In the genomic region with DNA sequence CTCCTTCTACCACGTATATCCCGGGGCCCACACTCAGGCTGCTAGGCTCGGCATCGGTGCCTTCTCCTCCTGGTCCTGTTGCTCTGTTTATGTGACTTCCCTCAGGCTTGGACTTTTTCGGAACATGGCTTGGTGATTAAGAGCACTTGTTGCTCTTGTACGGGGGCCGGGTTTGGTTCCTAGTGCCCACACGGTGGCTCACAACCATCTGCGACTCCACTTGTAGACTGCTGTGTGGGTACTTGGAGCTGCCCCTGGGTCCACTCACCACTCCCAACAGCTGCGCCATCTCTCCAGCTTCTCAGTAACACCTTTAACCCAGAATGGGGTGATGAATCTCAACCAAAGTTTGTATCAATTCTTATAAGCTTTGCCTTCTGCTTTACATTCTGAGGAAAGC, we compare ENCODE assay signal across 14 mouse cellular contexts. TPM values are rescaled to one million over a fixed set of nuclear protein-coding genes. Genes with fewer than 3 reads are reported as not detected.
DNase-seq lines count a peak whose midpoint lies in the region; ATAC-seq and TF ChIP-seq lines count a peak whose summit lies in the region.
"Had no signal": no experiment of that assay in that cellular context is flagged by ENCODE, and none has a peak within 500 bp of the region (broad histone marks: within the 10 kb centered on the region; RNA-seq: fewer than 3 reads in every experiment).

No protein-coding gene starts in this region.

- H3K4me1 ChIP-seq in heart, embryonic 12.5 days (replicated peaks): peaks cover 86% of the 10 kb centered on the region
- H3K4me1 ChIP-seq in kidney, postnatal 0 days (replicated peaks; ENCODE audit: insufficient read depth, low read length): peaks cover 42% of the 10 kb centered on the region
- peaks cover 37% of the 10 kb centered on the region for H3K4me1 ChIP-seq in embryonic facial prominence, embryonic 15.5 days
- H3K4me1 ChIP-seq in limb, embryonic 14.5 days (ENCODE audit: control insufficient read depth, insufficient read depth, low read length): peaks cover 59% of the 10 kb centered on the region

- intact Hi-C loops in left cerebral cortex, adult 2 months (cut with DNase I): no loop called here

- ATAC-seq in heart, embryonic 12.5 days (ENCODE audit: insufficient number of reproducible peaks, low FRiP score): no peak
- ATAC-seq in kidney, postnatal 0 days (replicated peaks; ENCODE audit: low FRiP score, low read depth): no peak
- ATAC-seq in embryonic facial prominence, embryonic 15.5 days (ENCODE audit: insufficient number of reproducible peaks, low FRiP score, low TSS enrichment, low read depth): no peak
- no peak for ATAC-seq in limb, embryonic 14.5 days (ENCODE audit: low FRiP score, low read depth)

- H3K27me3 ChIP-seq in heart, embryonic 12.5 days (replicated peaks): no peaks in the 10 kb centered on the region
- no peaks in the 10 kb centered on the region for H3K27me3 ChIP-seq in kidney, postnatal 0 days (ENCODE audit: insufficient read depth, low read length)
- H3K27me3 ChIP-seq in embryonic facial prominence, embryonic 15.5 days: no peaks in the 10 kb centered on the region
- no peaks in the 10 kb centered on the region for H3K27me3 ChIP-seq in limb, embryonic 14.5 days (ENCODE audit: control insufficient read depth, insufficient read depth, low read length)
- H3K27me3 ChIP-seq: liver, embryonic 15.5 days had no signal

- no peaks in the 10 kb centered on the region for H3K9me3 ChIP-seq in heart, embryonic 12.5 days (replicated peaks)
- H3K9me3 ChIP-seq in kidney, postnatal 0 days (replicated peaks; ENCODE audit: low read length): no peaks in the 10 kb centered on the region
- no peaks in the 10 kb centered on the region for H3K9me3 ChIP-seq in embryonic facial prominence, embryonic 15.5 days (replicated peaks)
- H3K9me3 ChIP-seq in limb, embryonic 14.5 days (ENCODE audit: control insufficient read depth, low read length): no peaks in the 10 kb centered on the region
- H3K9me3 ChIP-seq: forebrain, embryonic 10.5 days; liver, embryonic 15.5 days had no signal

- WGBS in heart, embryonic 12.5 days: 75% methylated on average over 10 of the region's 10 CpGs
- 85% methylated on average over 10 of the region's 10 CpGs for WGBS in kidney, postnatal 0 days
- WGBS in embryonic facial prominence, embryonic 15.5 days: 93% methylated on average over 10 of the region's 10 CpGs
- WGBS in limb, embryonic 14.5 days: 88% methylated on average over 10 of the region's 10 CpGs

- H3K9ac ChIP-seq in heart, embryonic 12.5 days: peak overlapping the region; percentile 45
- 0 out of 2 replicates have a peak overlapping the region, but pooled peaks have one; percentile 14 for H3K9ac ChIP-seq in kidney, postnatal 0 days (ENCODE audit: low read depth, low read length)
- no peak overlapping the region for H3K9ac ChIP-seq in embryonic facial prominence, embryonic 15.5 days
- no peak overlapping the region for H3K9ac ChIP-seq in limb, embryonic 14.5 days (ENCODE audit: low read depth, low read length, severe bottlenecking)
- H3K9ac ChIP-seq: liver, embryonic 15.5 days had no signal

- H3K4me2 ChIP-seq in heart, embryonic 12.5 days: peak overlapping the region; percentile 41; the same call in 1 of the 2 replicates
- no peak overlapping the region for H3K4me2 ChIP-seq in kidney, postnatal 0 days (ENCODE audit: low read length)
- H3K4me2 ChIP-seq in embryonic facial prominence, embryonic 15.5 days (replicated peaks): no peak overlapping the region
- no peak overlapping the region for H3K4me2 ChIP-seq in limb, embryonic 14.5 days (replicated peaks; ENCODE audit: low read depth, low read length, severe bottlenecking)
- H3K4me2 ChIP-seq: liver, embryonic 15.5 days had no signal

- TF ChIP-seq CTCF in kidney, postnatal 0 days (IDR thresholded peaks at IDR 0.05; ENCODE audit: low read depth): no peak
- TF ChIP-seq CTCF in left cerebral cortex, adult 2 months (IDR thresholded peaks at IDR 0.05): no peak

- H3K4me3 ChIP-seq in heart, embryonic 12.5 days: no peak overlapping the region
- H3K4me3 ChIP-seq in kidney, postnatal 0 days (replicated peaks; ENCODE audit: low read depth, low read length): no peak overlapping the region
- H3K4me3 ChIP-seq in embryonic facial prominence, embryonic 15.5 days (replicated peaks): no peak overlapping the region
- no peak overlapping the region for H3K4me3 ChIP-seq in limb, embryonic 14.5 days (replicated peaks; ENCODE audit: low read length)
- H3K4me3 ChIP-seq in left cerebral cortex, adult 2 months: no peak overlapping the region
- H3K4me3 ChIP-seq: forebrain, embryonic 10.5 days; liver, embryonic 15.5 days had no signal

- no peak for DNase-seq in heart, adult 18-20 months
- no peak for DNase-seq in kidney, postnatal 0 days (ENCODE audit: low spot score)
- no peak for DNase-seq in kidney, postnatal 14 days
- DNase-seq in limb, embryonic 14.5 days (ENCODE audit: low spot score): no peak
- no peak for DNase-seq in left cerebral cortex, adult 2 months (ENCODE audit: extremely low spot score in 1 of 2, low spot score in 2 of 2)
- no peak for DNase-seq in frontal cortex, postnatal 14 days (ENCODE audit: low spot score in 2 of 2)
- DNase-seq: adrenal gland, adult 2 months; B cell, adult 2 months; cerebellum, adult 2 months; retina, postnatal 1 day had no signal

- peak overlapping the region; percentile 98 for H3K27ac ChIP-seq in heart, embryonic 12.5 days (ENCODE audit: poor library complexity, severe bottlenecking)
- H3K27ac ChIP-seq in kidney, postnatal 0 days: peak overlapping the region; percentile 87
- peak overlapping the region; percentile 60 for H3K27ac ChIP-seq in embryonic facial prominence, embryonic 15.5 days (replicated peaks)
- peak overlapping the region; percentile 76 for H3K27ac ChIP-seq in limb, embryonic 14.5 days (replicated peaks; ENCODE audit: low read depth, low read length)
- H3K27ac ChIP-seq in left cerebral cortex, adult 2 months: no peak overlapping the region
- H3K27ac ChIP-seq: forebrain, embryonic 10.5 days; liver, embryonic 15.5 days had no signal

- H3K36me3 ChIP-seq in heart, embryonic 12.5 days: peaks cover 20% of the 10 kb centered on the region
- H3K36me3 ChIP-seq in kidney, postnatal 0 days (ENCODE audit: insufficient read depth, low read length): no peaks in the 10 kb centered on the region
- H3K36me3 ChIP-seq in embryonic facial prominence, embryonic 15.5 days: no peaks in the 10 kb centered on the region
- H3K36me3 ChIP-seq in limb, embryonic 14.5 days (ENCODE audit: control insufficient read depth, insufficient read depth, low read length): 0 out of 2 replicates have a peak, but pooled peaks cover 6% of the 10 kb centered on the region
- H3K36me3 ChIP-seq: forebrain, embryonic 10.5 days; liver, embryonic 15.5 days had no signal

- no peak for TF ChIP-seq POLR2A in limb, embryonic 14.5 days (IDR thresholded peaks at IDR 0.05; ENCODE audit: borderline replicate concordance, extremely low read depth, insufficient read depth, insufficient read length)

RNA-seq across cellular contexts. Expression of gene Creb3l2, which starts 27.4 kb away (rescaled TPM):
- 49.4 and 52.2 TPM in 2 replicates for polyA plus RNA-seq in heart, embryonic 12.5 days (2016; fragmentation: Nextera tagmentation; extraction: Ambion mirVana)
- total RNA-seq in heart, adult 18-20 months (2021): 10 to 100 TPM; 23.2 to 24.1 TPM
- polyA plus RNA-seq in kidney, postnatal 0 days (2015; fragmentation: Nextera tagmentation; extraction: Ambion mirVana): 20.8 and 23.3 TPM in 2 replicates
- polyA plus RNA-seq in embryonic facial prominence, embryonic 15.5 days (2015; fragmentation: Nextera tagmentation; extraction: Ambion mirVana): 27.3 and 28.1 TPM in 2 replicates
- polyA plus RNA-seq in limb, embryonic 14.5 days (2012; rRNA removed): 51.7 and 60.1 TPM in 2 replicates
- polyA plus RNA-seq in limb, embryonic 14.5 days (2014; fragmentation: Nextera tagmentation; extraction: Ambion mirVana): 44.4 and 48.2 TPM in 2 replicates
- 1 to 10 TPM; 6.2 to 8.1 TPM for total RNA-seq in left cerebral cortex, adult 2 months (2021)

Comparison
In these comparisons a context has a peak if more than half of its experiments do, and no peak if none do; other contexts are left out.
1. H3K9ac ChIP-seq: peak in heart, embryonic 12.5 days (single experiment) and kidney, postnatal 0 days (single experiment); none in embryonic facial prominence, embryonic 15.5 days (single experiment) and limb, embryonic 14.5 days (single experiment).